Mouse (Mus musculus): Measurements from ENCODE around the gene Timm8b. TPM values are rescaled to one million over a fixed set of nuclear protein-coding genes. Genes with fewer than 3 reads are reported as not detected.

The Timm8b gene
- polyA plus RNA-seq, 1 experiment from 2014 or later, result 285 TPM

- H3K27ac ChIP-seq (replicated peaks; ENCODE audit: low read depth, low read length), result no peak overlapping the region
- ATAC-seq (ENCODE audit: low read depth), result no peak
- 79% methylated on average over 12 of the region's 12 CpGs for WGBS
- no peak overlapping the region for H3K4me3 ChIP-seq (ENCODE audit: low read depth, low read length)
- H3K9me3 ChIP-seq (ENCODE audit: control insufficient read depth, low read length), result no peaks in the 10 kb centered on the region
- H3K4me1 ChIP-seq (ENCODE audit: control insufficient read depth, insufficient read depth, low read length), result no peaks in the 10 kb centered on the region
- H3K9ac ChIP-seq (ENCODE audit: low read depth, low read length), result no peak overlapping the region
- H3K4me2 ChIP-seq (ENCODE audit: low read depth, low read length), result no peak overlapping the region
- H3K27me3 ChIP-seq (replicated peaks; ENCODE audit: control insufficient read depth, insufficient read depth, low read length), result no peaks in the 10 kb centered on the region
- H3K36me3 ChIP-seq (ENCODE audit: control insufficient read depth, insufficient read depth, low read length), result peaks cover 49% of the 10 kb centered on the region
- no peak for DNase-seq (ENCODE audit: low spot score)
Measured at GRCm38 (mm10) chr9:50594794-50595417, 8.8 kb upstream of the Timm8b start.

GRCm38 (mm10) chr9:50596973-50597372 lies 6.7 kb upstream of the Timm8b start:
- no peak overlapping the region for H3K9ac ChIP-seq (ENCODE audit: low read depth, low read length)
- no peak for DNase-seq (ENCODE audit: low spot score)
- H3K4me1 ChIP-seq (ENCODE audit: control insufficient read depth, insufficient read depth, low read length), result peaks cover under 1% of the 10 kb centered on the region
- no peaks in the 10 kb centered on the region for H3K27me3 ChIP-seq (replicated peaks; ENCODE audit: control insufficient read depth, insufficient read depth, low read length)
- H3K9me3 ChIP-seq (ENCODE audit: control insufficient read depth, low read length), result no peaks in the 10 kb centered on the region
- H3K36me3 ChIP-seq (ENCODE audit: control insufficient read depth, insufficient read depth, low read length), result peaks cover 55% of the 10 kb centered on the region
- no peak overlapping the region for H3K27ac ChIP-seq (replicated peaks; ENCODE audit: low read depth, low read length)
- no peak for ATAC-seq (ENCODE audit: low read depth)
- no peak overlapping the region for H3K4me3 ChIP-seq (ENCODE audit: low read depth, low read length)
- WGBS, result 95% methylated on average over 8 of the region's 8 CpGs
- no peak overlapping the region for H3K4me2 ChIP-seq (ENCODE audit: low read depth, low read length)

- ATAC-seq (ENCODE audit: low read depth) (no peak), DNase-seq (ENCODE audit: low spot score) (no peak)
- Histone ChIP-seq H3K9ac (ENCODE audit: low read depth, low read length) (no peak overlapping the region), H3K4me2 (ENCODE audit: low read depth, low read length) (no peak overlapping the region), H3K4me1 (ENCODE audit: control insufficient read depth, insufficient read depth, low read length) (peaks cover 15% of the 10 kb centered on the region), H3K27ac (replicated peaks; ENCODE audit: low read depth, low read length) (no peak overlapping the region), H3K27me3 (replicated peaks; ENCODE audit: control insufficient read depth, insufficient read depth, low read length) (no peaks in the 10 kb centered on the region), H3K9me3 (ENCODE audit: control insufficient read depth, low read length) (no peaks in the 10 kb centered on the region), H3K4me3 (ENCODE audit: low read depth, low read length) (no peak overlapping the region), H3K36me3 (ENCODE audit: control insufficient read depth, insufficient read depth, low read length) (peaks cover 52% of the 10 kb centered on the region)
- 87% methylated on average over 6 of the region's 6 CpGs for WGBS
Measured at GRCm38 (mm10) chr9:50601536-50601935, 2.2 kb upstream of the Timm8b start.

- Histone ChIP-seq H3K9ac (ENCODE audit: low read depth, low read length) (peak overlapping the region; percentile 87; the same call in 1 of the 2 replicates), H3K4me1 (ENCODE audit: control insufficient read depth, insufficient read depth, low read length) (peaks cover 15% of the 10 kb centered on the region), H3K27me3 (replicated peaks; ENCODE audit: control insufficient read depth, insufficient read depth, low read length) (no peaks in the 10 kb centered on the region), H3K4me3 (ENCODE audit: low read depth, low read length) (peak overlapping the region; percentile 70), H3K36me3 (ENCODE audit: control insufficient read depth, insufficient read depth, low read length) (peaks cover 51% of the 10 kb centered on the region), H3K9me3 (ENCODE audit: control insufficient read depth, low read length) (no peaks in the 10 kb centered on the region), H3K4me2 (ENCODE audit: low read depth, low read length) (peak overlapping the region; percentile 68), H3K27ac (replicated peaks; ENCODE audit: low read depth, low read length) (no peak overlapping the region)
- no peak for ATAC-seq (ENCODE audit: low read depth)
- 88% methylated on average over 7 of the region's 7 CpGs for WGBS
- no peak for DNase-seq (ENCODE audit: low spot score)
Measured at GRCm38 (mm10) chr9:50602055-50602845, 1.5 kb upstream of the Timm8b start.

GRCm38 (mm10) chr9:50603998-50604324 lies 251 bp downstream of the Timm8b start:
- Histone ChIP-seq H3K27ac (replicated peaks; ENCODE audit: low read depth, low read length) (peak overlapping the region; percentile 81), H3K9me3 (ENCODE audit: control insufficient read depth, low read length) (no peaks in the 10 kb centered on the region), H3K4me3 (ENCODE audit: low read depth, low read length) (peak overlapping the region; percentile 70), H3K4me1 (ENCODE audit: control insufficient read depth, insufficient read depth, low read length) (peaks cover 15% of the 10 kb centered on the region), H3K4me2 (ENCODE audit: low read depth, low read length) (peak overlapping the region; percentile 76), H3K9ac (ENCODE audit: low read depth, low read length) (peak overlapping the region; percentile 87), H3K36me3 (ENCODE audit: control insufficient read depth, insufficient read depth, low read length) (peaks cover 50% of the 10 kb centered on the region), H3K27me3 (replicated peaks; ENCODE audit: control insufficient read depth, insufficient read depth, low read length) (no peaks in the 10 kb centered on the region)
- WGBS, result 0% methylated on average over 24 of the region's 24 CpGs
- DNase-seq (ENCODE audit: low spot score), result no peak
- ATAC-seq (ENCODE audit: low read depth), result peak; percentile 85

GRCm38 (mm10) chr9:50604338-50604737 lies 628 bp downstream of the Timm8b start:
- DNase-seq (ENCODE audit: low spot score) (no peak), ATAC-seq (ENCODE audit: low read depth) (no peak)
- Histone ChIP-seq H3K4me1 (ENCODE audit: control insufficient read depth, insufficient read depth, low read length) (peaks cover 15% of the 10 kb centered on the region), H3K9me3 (ENCODE audit: control insufficient read depth, low read length) (no peaks in the 10 kb centered on the region), H3K4me2 (ENCODE audit: low read depth, low read length) (peak overlapping the region; percentile 76), H3K27me3 (replicated peaks; ENCODE audit: control insufficient read depth, insufficient read depth, low read length) (no peaks in the 10 kb centered on the region), H3K4me3 (ENCODE audit: low read depth, low read length) (peak overlapping the region; percentile 70), H3K9ac (ENCODE audit: low read depth, low read length) (peak overlapping the region; percentile 87), H3K27ac (replicated peaks; ENCODE audit: low read depth, low read length) (peak overlapping the region; percentile 81; the same call in 1 of the 2 replicates), H3K36me3 (ENCODE audit: control insufficient read depth, insufficient read depth, low read length) (peaks cover 49% of the 10 kb centered on the region)
- 3% methylated on average over 6 of the region's 6 CpGs for WGBS

GRCm38 (mm10) chr9:50612115-50612514 lies 8.4 kb downstream of the Timm8b start:
- 85% methylated on average over 4 of the region's 4 CpGs for WGBS
- Histone ChIP-seq H3K4me2 (ENCODE audit: low read depth, low read length) (no peak overlapping the region), H3K4me1 (ENCODE audit: control insufficient read depth, insufficient read depth, low read length) (peaks cover 8% of the 10 kb centered on the region; the same call in 1 of the 2 replicates), H3K9ac (ENCODE audit: low read depth, low read length) (no peak overlapping the region), H3K4me3 (ENCODE audit: low read depth, low read length) (no peak overlapping the region), H3K27ac (replicated peaks; ENCODE audit: low read depth, low read length) (no peak overlapping the region), H3K9me3 (ENCODE audit: control insufficient read depth, low read length) (no peaks in the 10 kb centered on the region), H3K36me3 (ENCODE audit: control insufficient read depth, insufficient read depth, low read length) (peaks cover 76% of the 10 kb centered on the region), H3K27me3 (replicated peaks; ENCODE audit: control insufficient read depth, insufficient read depth, low read length) (no peaks in the 10 kb centered on the region)
- no peak for DNase-seq (ENCODE audit: low spot score)
- ATAC-seq (ENCODE audit: low read depth), result no peak

GRCm38 (mm10) chr9:50616161-50616560 lies 12.5 kb downstream of the Timm8b start:
- Histone ChIP-seq H3K9me3 (ENCODE audit: control insufficient read depth, low read length) (no peaks in the 10 kb centered on the region), H3K4me3 (ENCODE audit: low read depth, low read length) (peak overlapping the region; percentile 75), H3K27me3 (replicated peaks; ENCODE audit: control insufficient read depth, insufficient read depth, low read length) (no peaks in the 10 kb centered on the region), H3K4me2 (ENCODE audit: low read depth, low read length) (peak overlapping the region; percentile 75), H3K9ac (ENCODE audit: low read depth, low read length) (peak overlapping the region; percentile 82), H3K4me1 (ENCODE audit: control insufficient read depth, insufficient read depth, low read length) (peaks cover 8% of the 10 kb centered on the region; the same call in 1 of the 2 replicates), H3K36me3 (ENCODE audit: control insufficient read depth, insufficient read depth, low read length) (peaks cover 41% of the 10 kb centered on the region), H3K27ac (replicated peaks; ENCODE audit: low read depth, low read length) (peak overlapping the region; percentile 92)
- no peak for DNase-seq (ENCODE audit: low spot score)
- no peak for ATAC-seq (ENCODE audit: low read depth)
- whole genome bisulfite sequencing, result 32% methylated on average over 11 of the region's 11 CpGs

Measured in embryonic facial prominence, embryonic 14.5 days (tissue).